Mouse (Mus musculus) natural killer cell, adult 2 months (primary cell): ENCODE measurements around the gene Rbp1.

Experiments
- DNase-seq, 2 experiments: peaks; one replicate each; pipeline ENCODE4 v3.0.0; 2022; ENCODE audit warnings: low spot score in 2 of 2

Gene Rbp1

DNA sequence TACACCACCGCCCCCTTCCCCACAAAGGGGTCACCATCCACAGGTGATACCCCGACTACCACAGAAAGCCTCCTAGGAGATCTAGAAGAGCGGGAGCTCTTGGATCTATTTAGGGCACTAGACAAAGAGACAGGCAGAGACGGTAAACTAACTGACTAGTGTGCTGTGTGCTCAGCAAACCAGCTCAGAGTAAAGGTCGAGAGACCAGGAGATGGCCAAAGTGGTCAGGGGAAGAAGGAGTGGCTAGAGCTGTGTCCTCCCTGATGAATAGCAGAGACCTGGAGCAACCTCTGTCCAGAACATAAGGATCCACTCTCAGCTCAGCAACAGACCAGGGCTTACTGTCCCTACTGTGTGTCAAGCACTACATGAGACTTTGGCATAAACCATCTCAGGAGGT, at the start of gene Rbp1:
TSS of gene Rbp1 (plus strand) at position 306 of the 400 bp plus-strand sequence.
- no peak for DNase-seq

DNA sequence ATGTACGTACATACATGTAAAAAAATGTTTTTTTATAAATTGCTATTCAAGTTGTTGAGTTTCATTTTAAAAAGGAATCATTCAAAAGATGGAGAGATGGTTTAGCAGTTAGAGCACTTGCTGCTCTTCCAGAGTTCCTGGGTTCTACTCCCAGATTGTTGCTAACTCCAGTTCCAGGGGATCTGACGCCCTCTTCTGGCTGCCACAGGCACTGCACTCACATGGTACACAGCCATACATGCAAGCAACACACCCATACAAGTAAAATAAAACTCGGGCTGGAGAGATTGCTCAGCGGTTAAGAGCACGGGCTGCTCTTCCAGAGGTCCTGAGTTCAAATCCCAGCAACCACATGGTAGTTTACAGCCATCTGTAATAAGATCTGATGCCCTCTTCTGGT, 49.4 kb upstream of the Rbp1 start:
- DNase-seq: no peak

DNA sequence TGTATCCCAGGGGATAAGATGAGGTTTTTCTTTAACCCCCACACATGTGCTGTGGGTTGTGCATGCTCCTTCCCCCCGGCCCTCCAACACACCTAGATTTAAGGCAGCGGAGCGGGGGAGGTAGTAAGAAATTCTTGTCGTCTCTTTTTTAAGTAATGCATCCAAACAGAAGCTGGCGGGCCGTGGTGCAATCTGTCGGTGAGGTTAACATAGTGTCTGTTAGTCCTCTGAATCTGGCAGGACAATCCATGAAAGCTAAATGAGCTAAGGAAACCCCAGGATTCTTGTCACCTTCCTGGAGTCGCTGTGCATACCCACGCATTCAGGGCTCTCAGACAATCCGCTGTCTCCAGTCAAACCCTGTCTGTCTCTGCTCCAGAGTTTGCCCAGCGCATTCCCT, 47.9 kb upstream of the Rbp1 start:
- no peak for DNase-seq

DNA sequence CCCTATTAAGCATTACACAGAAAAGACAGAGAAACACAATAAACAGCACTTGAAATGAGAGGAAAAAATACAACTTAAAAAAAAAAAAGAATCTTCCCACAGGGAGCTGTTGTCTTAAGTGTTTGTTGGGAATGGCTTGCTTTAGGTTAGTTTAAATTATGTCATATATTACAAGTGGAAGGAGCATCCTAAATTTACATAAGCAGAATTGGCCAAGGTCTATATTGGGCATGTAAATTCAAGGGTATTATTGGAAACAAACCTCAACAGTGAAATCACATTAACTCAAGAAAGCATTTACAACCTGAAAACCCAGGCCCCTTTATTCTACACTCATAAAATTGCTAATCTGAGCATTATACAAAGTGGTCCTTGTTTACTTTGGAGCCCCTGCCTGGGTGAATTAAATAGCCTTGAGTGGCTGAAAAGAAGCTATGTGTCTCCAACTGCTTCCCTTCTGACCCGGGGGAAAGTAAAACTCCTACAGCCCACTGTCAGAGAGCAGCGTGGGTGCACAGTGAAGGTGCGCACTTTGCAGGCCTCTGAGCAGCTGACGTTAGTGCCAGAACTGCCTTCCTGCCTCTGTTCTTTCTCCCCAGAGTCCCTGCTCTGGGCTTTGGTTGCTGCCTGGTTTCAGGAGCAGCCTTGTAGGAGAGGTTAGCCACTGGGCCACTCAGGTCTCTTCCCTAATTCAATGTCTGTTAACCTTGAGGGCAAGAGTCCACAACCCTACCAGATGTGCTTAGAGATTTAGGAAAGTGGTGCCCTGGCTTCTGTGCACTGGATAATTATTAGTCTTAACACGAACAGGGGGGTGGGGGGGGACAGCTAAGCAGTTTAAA, 47.2 kb upstream of the Rbp1 start:
- DNase-seq: no peak

DNA sequence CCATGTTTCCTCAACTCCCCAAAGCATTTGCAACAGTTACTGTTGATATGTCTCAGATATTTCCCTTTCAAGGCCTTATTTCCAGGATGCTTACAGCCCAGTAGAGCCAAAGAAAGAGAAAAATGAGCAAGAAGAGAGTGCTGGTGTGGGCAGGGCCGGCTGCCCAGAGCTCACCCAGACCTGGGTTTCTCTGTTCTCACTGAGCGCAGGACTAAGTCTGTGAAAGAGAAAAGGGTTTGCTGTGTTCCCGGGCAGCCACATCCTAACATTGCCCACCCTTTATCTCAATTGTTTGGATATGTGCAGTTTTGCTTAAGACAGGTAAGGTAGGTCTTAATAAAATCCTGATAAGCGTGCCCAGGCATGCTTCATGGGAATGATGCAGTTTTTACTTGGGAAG, 43.0 kb upstream of the Rbp1 start:
- DNase-seq: no peak

DNA sequence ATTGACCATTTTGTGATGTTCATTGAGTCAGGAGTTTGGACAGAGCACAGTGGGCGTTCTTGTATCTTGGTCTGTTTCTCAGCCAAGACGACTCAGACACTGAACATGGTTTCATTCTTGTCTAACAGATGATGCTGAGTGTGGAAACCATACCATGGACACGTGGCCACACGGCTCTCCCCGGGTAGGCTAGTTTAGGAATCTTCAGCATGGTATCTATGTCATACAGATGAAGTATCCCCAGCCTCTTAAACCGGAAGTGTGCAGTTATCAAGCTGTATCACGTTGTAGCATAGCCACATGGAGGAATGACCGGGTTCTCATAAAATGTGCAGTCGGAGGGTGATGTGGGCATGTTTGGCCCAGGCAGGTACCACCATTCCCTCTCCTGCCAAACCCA, 42.2 kb upstream of the Rbp1 start:
- no peak for DNase-seq

DNA sequence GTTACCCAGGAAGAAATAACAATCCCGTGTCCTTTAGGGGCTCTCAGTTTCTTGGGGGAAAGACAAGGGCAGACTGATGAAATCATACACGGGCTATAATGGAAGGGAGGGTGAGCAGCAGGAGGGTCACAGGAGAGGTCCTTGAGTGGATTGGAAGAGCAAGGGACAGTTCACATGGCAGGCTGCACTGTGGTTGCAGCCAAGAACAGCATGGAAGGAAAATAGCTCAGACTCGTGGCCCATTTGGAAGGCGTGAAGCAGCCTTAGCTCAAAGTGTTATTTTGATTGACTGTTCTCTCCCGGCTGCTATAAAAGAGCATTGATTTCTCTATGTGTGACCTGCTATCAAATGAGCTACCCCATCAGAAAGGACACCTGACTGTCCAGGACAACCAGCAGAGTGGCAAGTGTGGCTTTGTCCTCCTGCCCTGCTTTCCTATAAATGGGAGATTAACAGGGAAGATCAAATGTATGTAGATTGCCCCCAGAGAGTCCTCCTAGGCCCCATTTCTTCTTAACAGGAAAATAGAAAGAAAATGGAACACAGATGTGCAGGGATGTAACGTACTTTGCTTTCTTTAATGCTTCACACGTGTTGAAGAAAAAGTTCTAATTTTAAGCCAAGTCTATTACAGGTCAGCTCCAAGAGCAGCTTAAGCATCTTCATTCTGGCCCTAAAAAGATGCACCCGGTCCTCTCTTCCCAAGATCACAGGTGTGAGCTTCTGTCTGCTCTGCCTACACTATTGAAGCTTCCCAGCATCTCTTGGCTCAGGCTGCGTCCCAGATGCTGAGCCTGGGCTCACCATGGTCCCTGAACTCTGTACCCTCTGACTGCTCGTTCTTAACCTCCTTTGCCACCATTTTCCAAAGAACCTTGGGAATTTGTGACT, 34.8 kb upstream of the Rbp1 start:
- no peak for DNase-seq

DNA sequence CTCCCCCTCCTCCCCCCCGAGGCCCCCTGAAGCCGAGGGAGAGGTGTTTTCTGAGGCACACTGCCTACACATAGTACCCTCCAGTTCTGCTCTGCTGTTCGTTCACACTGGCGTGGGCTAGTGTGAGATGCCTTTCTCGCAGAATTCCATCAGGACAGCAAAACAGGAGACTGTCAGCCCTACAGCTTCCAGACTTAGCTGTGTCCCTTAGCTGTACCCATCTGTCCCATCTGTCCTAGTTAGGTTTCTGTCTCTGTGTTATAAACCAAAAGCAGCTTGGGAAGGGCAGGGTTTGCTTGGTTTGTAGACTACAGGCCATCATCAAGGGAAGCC, 34.2 kb upstream of the Rbp1 start:
- no peak for DNase-seq

DNA sequence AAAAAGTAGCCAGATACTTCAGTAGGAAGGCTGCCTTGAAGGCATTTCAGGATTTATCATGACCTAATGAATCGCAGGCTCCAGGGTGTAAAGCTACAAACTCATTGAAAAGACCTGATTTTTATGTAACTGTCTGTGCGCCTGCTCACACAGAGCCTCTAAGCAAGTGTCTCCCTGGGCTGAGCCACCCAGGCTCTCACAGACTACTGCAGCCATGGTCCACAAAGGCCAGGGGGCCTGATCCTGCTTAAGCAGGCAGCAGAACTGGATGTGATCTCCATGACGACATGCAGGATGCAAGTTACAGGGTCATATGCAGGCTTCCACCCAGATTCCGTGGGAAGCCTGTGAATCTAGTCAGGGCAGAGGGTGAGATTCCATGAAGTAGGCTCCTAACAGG, 29.3 kb upstream of the Rbp1 start:
- no peak for DNase-seq

DNA sequence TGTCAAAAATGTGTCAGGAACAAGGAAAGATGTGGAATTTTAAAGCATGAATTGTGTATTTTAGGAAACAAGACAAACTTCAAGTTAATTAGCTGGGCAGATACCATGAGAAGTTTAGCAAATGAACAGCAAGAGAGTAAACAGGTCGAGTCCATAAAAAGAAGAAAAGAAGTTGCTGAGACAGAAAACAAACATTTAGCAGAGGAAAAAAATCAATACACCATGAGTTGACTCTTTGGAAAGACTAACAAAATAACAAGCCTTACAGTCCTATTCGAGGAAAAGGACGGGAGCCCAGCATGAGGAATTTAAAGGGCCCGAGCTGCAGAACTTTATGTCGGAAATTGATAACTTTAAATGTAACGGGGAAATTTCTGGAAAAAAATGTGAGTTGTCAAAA, 25.6 kb upstream of the Rbp1 start:
- no peak for DNase-seq

DNA sequence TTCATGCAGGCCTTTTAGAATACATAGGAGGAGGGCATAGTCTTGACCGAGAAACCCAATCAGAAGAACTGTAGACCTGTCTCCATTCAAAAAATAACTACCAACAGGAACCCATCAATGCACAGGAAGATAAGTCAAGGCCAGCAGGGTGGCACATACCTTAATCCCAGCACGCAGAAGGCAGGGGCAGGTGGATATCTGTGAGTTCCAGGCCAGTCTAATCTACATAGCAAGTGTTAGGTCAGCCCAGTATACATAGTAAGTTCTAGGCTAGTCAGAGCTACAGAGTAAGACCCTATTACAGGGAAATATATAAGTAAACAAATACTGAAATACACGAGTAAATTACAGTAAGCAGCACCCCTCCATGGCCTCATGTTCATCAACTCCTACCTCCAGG, 24.9 kb upstream of the Rbp1 start:
- DNase-seq: no peak

DNA sequence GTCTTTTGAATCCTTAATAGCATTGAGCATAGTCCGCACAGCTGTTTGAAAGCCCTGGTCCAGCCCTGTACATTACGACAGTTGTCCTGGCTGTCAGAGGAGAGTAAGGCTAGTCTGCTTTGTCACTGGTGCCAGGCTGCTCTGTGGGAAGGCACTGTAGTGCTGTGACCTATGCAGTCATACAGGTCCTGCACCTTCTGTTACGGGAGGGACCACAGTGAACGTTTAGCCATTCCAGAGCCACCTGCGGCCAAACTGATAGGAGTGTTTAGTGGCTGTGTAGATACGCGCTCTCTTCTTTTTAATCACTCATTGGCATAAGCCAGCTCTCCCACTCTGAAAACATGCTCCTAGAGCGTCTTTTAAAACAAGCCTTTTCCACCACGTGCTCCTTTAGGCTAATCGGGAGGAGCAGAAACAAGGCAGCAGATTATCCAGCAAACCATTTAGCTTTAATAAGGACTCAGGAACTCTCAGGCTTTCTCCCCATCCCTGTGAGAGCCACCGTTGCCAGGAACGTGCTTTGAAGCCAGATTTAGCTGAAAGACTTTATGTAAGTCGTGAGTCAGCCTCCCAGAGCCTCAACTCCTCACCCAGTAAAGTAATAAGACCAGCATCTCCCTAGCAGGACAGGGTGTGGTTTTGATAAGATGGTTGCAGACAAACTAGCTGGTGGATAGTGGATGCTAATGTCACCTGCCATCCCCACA, 22.4 kb upstream of the Rbp1 start:
- no peak for DNase-seq

DNA sequence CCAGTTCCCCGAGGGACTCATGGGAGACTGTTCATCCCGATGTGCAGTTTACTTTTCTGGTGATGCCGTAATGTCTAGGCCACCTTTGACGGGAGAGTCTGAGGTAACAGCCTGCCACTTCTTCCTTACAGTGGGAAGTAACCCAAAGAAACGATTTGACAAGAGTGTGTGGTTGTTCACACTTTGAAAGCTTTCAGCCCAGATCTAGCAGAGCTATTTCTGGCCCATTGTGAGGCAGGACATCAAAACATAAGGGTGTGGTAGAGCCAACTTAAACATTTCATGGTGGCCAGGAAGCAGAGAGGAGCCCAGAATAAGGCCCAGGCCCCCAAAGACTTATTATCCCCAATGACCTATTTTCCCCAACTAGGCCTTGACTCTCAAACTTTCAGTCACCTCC, 21.1 kb upstream of the Rbp1 start:
- DNase-seq: no peak

DNA sequence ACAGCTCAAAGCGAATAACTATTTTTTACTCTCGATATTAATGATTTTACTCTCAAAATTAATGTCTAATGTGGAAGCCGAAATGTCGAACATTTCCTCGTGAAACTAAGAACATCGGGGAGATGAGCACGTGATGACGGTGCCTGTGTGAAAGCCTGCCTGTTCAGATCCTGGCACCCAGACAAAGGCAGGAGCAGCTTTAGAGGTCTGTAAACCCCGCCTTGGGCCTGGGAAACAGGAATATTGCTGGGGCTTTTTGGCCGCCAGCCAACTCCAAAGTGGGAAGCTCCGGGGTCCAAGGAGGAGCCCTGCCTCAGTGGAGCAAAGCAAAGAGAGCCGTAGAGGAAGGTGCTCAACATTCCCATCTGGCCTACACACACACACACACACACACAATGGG, 15.0 kb upstream of the Rbp1 start:
- DNase-seq: no peak

DNA sequence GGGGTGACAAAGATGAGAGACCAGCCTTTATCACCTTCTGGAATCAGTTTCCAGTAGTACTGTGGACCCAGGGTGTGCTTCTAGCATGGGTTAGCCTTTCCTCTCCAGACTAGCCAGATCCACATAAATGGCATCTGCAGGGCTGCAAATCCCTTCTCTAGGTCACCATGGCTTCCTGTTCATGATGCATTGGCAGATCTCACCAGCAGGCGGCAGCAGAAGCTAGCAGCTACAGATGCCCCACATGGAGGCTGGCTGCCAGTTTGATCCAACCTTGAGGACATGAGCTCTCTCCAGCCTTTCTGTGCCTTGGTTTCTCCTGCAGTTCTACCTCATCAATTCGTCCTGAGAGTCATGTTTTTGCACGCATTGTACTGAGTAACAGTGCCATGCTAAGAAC, 13.6 kb upstream of the Rbp1 start:
- peak; percentile 7 to 13 for DNase-seq

DNA sequence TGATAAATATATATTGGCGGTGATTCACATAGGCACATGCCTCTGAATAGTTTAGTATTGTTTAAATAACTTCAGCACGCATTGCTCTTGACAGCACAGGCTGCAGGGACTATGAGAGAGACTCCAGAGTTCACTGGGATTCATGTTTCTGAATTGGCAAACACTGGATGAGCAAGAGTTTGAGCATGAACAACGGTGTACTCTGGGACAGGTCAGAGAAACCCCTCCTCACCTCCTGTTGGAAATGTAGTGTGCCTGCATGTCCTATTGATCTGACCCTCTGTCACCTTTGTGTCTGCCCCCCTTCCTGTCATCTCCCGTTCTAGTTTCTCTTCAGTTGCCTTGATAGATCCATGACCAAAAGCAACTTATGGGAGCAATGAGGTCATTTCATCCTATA, 7.3 kb upstream of the Rbp1 start:
- DNase-seq: no peak

DNA sequence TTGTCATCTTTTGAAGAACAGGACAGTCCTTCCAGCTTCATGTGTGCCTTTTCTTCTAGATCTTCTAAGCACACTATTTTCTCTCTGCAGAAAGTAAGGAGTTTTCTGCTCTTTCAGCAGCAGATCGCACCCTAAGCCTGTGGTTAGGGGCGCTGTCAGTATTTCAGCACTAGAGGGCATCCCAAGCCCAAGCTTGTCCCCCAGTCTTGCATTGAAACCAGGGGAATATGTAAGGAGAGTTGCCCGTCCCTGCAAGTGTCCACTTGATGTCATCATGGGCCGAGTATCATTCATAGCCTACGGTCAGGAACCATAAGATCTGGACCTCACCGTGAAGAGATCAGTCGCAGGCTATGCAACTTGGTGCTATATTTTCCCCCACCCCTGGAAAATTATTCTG, 4.8 kb upstream of the Rbp1 start:
- DNase-seq: no peak

DNA sequence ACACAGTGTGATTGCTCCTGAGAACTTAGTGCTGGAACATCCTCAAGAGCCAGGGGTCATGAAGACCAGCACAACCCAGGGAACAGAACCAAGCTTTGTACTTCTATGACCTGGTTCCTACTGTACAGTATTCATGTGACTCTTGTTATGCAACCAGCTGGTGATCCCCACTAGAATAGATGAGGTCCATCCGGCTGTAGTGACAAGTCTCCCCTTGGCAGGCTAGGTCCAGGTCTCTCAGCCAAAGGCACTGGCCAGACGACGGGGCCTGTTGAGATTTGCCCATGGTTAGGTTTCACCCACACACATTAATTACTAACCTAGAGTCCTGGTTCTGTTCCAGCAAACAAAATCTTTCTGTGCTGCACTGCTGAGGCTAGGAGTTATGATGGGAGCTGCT, 4.4 kb upstream of the Rbp1 start:
- DNase-seq: no peak

DNA sequence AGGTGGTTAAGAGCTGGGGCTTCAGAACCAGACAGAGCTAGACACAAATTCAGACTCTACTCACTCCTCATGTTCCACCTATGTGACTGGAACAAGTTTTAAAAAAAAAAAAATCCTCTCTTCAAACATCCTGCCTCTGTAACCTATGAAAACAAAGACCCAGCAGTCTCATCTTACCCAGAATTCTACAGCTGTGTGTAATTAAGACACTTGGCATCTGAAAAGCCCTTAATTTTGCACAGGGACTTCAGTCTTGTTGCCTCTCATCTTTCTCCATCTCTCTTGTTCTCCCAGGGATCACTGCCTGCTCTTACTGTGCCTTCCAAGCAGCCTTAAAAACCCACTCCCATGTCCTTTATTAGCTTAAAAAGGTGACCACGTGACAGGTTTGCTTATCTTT, 2.1 kb upstream of the Rbp1 start:
- DNase-seq: no peak

DNA sequence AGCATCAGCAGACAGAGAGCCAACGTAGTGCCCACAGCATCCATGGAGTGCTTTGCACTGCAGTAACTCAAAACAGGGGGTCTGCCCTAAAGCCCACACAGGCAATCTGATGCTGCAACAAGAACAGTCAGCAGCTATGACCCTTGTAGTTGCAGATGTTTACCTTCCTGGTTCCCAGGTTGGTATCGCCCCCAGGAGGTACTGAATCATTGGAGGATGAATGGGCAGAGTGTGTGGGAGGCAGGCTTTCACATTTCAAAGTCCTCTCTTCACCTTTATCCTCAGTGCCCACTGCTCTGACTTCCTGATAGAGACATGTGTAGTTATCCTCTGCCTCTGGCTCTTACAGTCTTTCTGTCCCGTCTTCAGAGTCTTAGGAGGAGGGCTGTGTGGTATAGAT, 858 bp upstream of the Rbp1 start:
- no peak for DNase-seq

DNA sequence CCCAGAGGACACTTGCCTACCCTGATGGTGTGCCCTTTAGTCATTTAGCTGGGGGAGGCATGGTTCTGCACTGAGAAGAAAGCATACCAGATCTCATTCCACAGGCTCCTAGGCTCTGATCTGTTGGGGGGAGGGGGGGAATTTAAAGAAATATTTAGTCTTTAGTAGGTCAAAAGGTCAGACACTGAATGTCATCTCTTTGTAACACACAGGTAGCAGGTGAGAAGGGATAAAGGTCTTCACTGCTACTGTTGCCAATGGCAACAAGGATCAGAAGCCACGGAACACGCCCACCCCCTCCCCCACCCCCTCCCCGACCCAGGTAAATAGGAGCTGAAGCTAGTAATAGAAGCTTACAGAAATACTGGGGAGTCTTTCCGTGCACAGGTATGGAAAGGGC, 930 bp downstream of the Rbp1 start:
- no peak for DNase-seq

DNA sequence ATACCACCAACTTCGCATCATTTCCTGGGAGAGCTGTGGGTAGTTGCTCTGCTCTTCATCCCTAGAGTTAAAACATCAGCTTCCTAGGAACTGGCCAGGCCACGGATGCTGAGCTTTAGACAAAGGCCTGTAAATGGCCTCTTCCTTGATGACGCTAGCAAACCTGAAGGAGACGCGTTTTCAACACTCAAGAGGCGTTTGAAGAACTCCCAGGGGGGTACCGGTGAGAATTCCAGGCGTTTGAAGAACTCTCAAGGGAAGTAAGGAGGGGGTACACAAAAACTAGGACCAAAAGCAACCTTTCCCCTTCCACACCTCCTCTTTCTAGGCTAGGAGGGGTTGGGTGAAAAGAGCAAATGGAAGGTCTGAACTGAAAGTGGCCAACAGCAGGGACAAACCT, 1.5 kb downstream of the Rbp1 start:
- no peak for DNase-seq

DNA sequence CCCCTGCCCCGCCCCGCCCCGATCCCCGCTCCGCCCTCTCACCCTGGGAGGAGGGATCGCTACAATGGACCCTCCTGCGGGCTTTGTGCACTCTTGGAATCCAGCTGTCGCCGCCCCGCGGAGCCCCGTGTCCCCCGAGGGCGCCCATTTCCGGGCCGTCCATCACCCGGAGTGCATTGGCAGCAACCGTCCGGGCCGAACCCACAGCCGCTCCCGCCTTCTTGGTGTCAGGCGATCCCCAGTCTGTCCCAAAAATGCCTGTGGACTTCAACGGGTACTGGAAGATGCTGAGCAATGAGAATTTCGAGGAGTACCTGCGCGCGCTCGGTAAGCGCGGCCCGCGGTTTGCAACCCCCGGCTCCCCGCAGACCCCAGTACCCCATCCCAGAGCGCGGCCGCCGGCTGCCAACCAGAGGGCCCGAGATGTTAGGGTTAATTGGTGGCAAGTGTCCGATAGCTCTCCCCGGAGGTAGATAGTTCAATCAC, 2.0 kb downstream of the Rbp1 start:
- no peak for DNase-seq
